Mouse (Mus musculus) macrophage (primary cell): ENCODE data around the gene Sppl2b. TPM values are rescaled to one million over a fixed set of nuclear protein-coding genes. Genes with fewer than 3 reads are reported as not detected.

Source experiments
- H3K27ac ChIP-seq: fragments of 350-480 bp; formaldehyde crosslinking; 2 replicates; pipeline ENCODE4 v1.9.0; 2021
- H3K36me3 ChIP-seq: fragments of 350-480 bp; formaldehyde crosslinking; 2 replicates; pipeline ENCODE4 v1.9.0; 2021; ENCODE audit errors: inconsistent target
- H3K4me3 ChIP-seq: fragments of 350-480 bp; formaldehyde crosslinking; 2 replicates; pipeline ENCODE4 v1.9.0; 2021; ENCODE audit errors: inconsistent target
- H3K79me2 ChIP-seq: fragments of 350-480 bp; formaldehyde crosslinking; 2 replicates; pipeline ENCODE4 v1.9.0; 2021; ENCODE audit errors: inconsistent target
- WGBS: methylation state at CpG from one replicate; pipeline ENCODE4 v1.1.7; 2026; ENCODE audit warnings: inconsistent platforms; ENCODE audit not compliant: missing documents; 5-methylcytosine and 5-hydroxymethylcytosine counted together
- polyA plus RNA-seq: library from polyadenylated mRNA; stranded (reverse); fragments of 250-400 nt; gene quantifications from 3 replicates; pipeline ENCODE4 v1.2.4, GENCODE M21; 2018; ENCODE audit warnings: inconsistent platforms

The Sppl2b gene
- polyA plus RNA-seq, 1 experiment from 2014 or later, result 8.7 TPM

DNA sequence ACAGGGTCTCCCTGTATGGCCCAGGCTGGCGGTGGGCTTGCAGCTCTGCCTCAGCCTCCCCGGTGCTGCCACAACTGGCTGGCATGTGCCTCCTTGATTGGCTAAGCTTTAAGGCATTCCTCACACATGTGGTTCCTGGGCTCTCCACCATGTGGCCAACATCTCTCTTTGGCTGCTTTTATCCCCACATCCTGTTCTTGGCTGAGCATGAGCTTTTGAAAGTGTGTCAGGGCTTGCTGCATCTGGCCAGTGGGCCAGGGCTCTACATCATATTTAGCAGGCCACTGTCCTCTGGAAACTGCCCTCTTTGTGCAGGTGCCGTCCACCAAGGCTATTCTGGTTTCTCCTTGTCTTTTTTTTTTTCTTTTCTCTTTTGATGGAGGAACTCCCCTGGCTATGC lies 1.2 kb downstream of the Sppl2b start:
- Histone ChIP-seq H3K27ac (no peak overlapping the region), H3K36me3 (peaks cover 6% of the 10 kb centered on the region; the same call in 1 of the 2 replicates), H3K4me3 (no peak overlapping the region), H3K79me2 (peaks cover 57% of the 10 kb centered on the region)
- WGBS, result 40% methylated on average over 3 of the region's 3 CpGs

GRCm38 (mm10) chr10:80856908-80857307 lies 1.8 kb downstream of the Sppl2b start:
- H3K27ac ChIP-seq, result no peak overlapping the region
- peaks cover 12% of the 10 kb centered on the region; the same call in 1 of the 2 replicates for H3K36me3 ChIP-seq
- H3K79me2 ChIP-seq, result peaks cover 57% of the 10 kb centered on the region
- H3K4me3 ChIP-seq, result no peak overlapping the region
- 92% methylated on average over 5 of the region's 5 CpGs for WGBS

- Histone ChIP-seq H3K4me3 (no peak overlapping the region), H3K79me2 (peaks cover 57% of the 10 kb centered on the region), H3K27ac (no peak overlapping the region), H3K36me3 (peaks cover 14% of the 10 kb centered on the region; the same call in 1 of the 2 replicates)
- WGBS, result 87% methylated on average over 8 of the region's 8 CpGs
These were observed 2.3 kb downstream of the Sppl2b start for GRCm38 (mm10) chr10:80857386-80857785.

GRCm38 (mm10) chr10:80857848-80858247 lies 2.8 kb downstream of the Sppl2b start:
- Histone ChIP-seq H3K27ac (no peak overlapping the region), H3K4me3 (no peak overlapping the region)

DNA sequence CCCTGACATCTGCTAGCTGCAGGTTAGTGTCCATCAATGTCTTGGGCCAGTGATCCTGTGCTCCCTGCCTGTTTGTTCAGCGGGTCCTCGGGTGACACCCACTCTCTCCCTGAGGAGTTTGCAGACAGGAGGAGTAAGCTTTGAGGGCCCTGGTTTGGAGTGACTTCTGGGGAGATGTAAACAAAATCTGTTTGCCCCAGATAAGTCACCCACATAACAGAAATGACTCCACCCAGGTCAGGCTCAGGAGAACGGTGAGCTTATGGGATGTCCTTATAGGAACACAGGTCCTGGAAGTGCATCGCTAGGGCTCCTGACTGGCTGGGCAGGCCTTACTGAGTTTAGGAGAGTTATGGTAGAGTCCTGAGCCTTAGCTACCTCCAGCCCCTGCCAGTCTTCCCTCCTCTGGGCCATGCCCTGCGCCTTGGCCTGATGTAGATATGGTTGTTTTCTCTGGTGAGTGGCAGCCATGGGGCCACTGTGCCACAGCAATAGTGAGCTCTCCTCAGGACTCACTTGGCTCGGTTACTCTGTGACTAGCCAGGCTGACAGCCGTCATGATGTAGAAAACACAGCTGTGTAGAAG lies 3.4 kb downstream of the Sppl2b start:
- Histone ChIP-seq H3K36me3 (peaks cover 15% of the 10 kb centered on the region; the same call in 1 of the 2 replicates), H3K79me2 (peaks cover 53% of the 10 kb centered on the region), H3K4me3 (no peak overlapping the region), H3K27ac (no peak overlapping the region)
- WGBS, result 91% methylated on average over 7 of the region's 7 CpGs

More at GRCm38 (mm10) chr10:80857848-80858247, 2.8 kb downstream of the Sppl2b start:
- H3K79me2 ChIP-seq, result peaks cover 57% of the 10 kb centered on the region
- peaks cover 13% of the 10 kb centered on the region; the same call in 1 of the 2 replicates for H3K36me3 ChIP-seq
- WGBS, result 91% methylated on average over 3 of the region's 3 CpGs

GRCm38 (mm10) chr10:80862305-80862704 lies 7.2 kb downstream of the Sppl2b start:
- Histone ChIP-seq H3K27ac (no peak overlapping the region), H3K36me3 (peaks cover 18% of the 10 kb centered on the region; the same call in 1 of the 2 replicates), H3K79me2 (peaks cover 20% of the 10 kb centered on the region; the same call in 1 of the 2 replicates), H3K4me3 (no peak overlapping the region)
- WGBS, result 95% methylated on average over 5 of the region's 5 CpGs

- no peaks in the 10 kb centered on the region; the same call in 1 of the 2 replicates for H3K79me2 ChIP-seq
- no peak overlapping the region for H3K4me3 ChIP-seq
- H3K36me3 ChIP-seq, result peaks cover 18% of the 10 kb centered on the region; the same call in 1 of the 2 replicates
- WGBS, result 94% methylated on average over 14 of the region's 16 CpGs
- H3K27ac ChIP-seq, result no peak overlapping the region
These were observed 9.4 kb downstream of the Sppl2b start for GRCm38 (mm10) chr10:80864446-80864845.

GRCm38 (mm10) chr10:80870993-80871392 lies 15.9 kb downstream of the Sppl2b start:
- Histone ChIP-seq H3K27ac (no peak overlapping the region), H3K79me2 (no peaks in the 10 kb centered on the region), H3K4me3 (no peak overlapping the region), H3K36me3 (no peaks in the 10 kb centered on the region)
- 71% methylated on average over 1 of the region's 6 CpGs for WGBS

GRCm38 (mm10) chr10:80871581-80871980 lies 16.5 kb downstream of the Sppl2b start, which contains the start of gene Tmprss9:
Gene Tmprss9, plus strand, starts transcription at chr10:80871848.
- H3K27ac ChIP-seq, result no peak within 1 kb of the TSS
- no peaks in the 10 kb centered on the region for H3K36me3 ChIP-seq
- 39% methylated on average over 9 of the region's 9 CpGs for WGBS
- no peaks in the 10 kb centered on the region for H3K79me2 ChIP-seq
- no peak within 1 kb of the TSS for H3K4me3 ChIP-seq

- H3K4me3 ChIP-seq, result no peak overlapping the region
- no peak overlapping the region for H3K27ac ChIP-seq
- no peaks in the 10 kb centered on the region for H3K79me2 ChIP-seq
- WGBS, result 94% methylated on average over 9 of the region's 9 CpGs
- no peaks in the 10 kb centered on the region for H3K36me3 ChIP-seq
These were observed 19.0 kb downstream of the Sppl2b start for GRCm38 (mm10) chr10:80874035-80874434.

- H3K79me2 ChIP-seq, result no peaks in the 10 kb centered on the region
- no peak overlapping the region for H3K4me3 ChIP-seq
- H3K27ac ChIP-seq, result no peak overlapping the region
- WGBS, result 30% methylated on average over 5 of the region's 5 CpGs
- no peaks in the 10 kb centered on the region for H3K36me3 ChIP-seq
These were observed 21.0 kb downstream of the Sppl2b start for GRCm38 (mm10) chr10:80876028-80876427.

GRCm38 (mm10) chr10:80876594-80876993 lies 21.5 kb downstream of the Sppl2b start:
- 74% methylated on average over 3 of the region's 3 CpGs for WGBS
- H3K4me3 ChIP-seq, result no peak overlapping the region
- no peaks in the 10 kb centered on the region for H3K36me3 ChIP-seq
- no peak overlapping the region for H3K27ac ChIP-seq
- H3K79me2 ChIP-seq, result no peaks in the 10 kb centered on the region

- H3K4me3 ChIP-seq, result no peak overlapping the region
- no peaks in the 10 kb centered on the region for H3K36me3 ChIP-seq
- WGBS, result 19% methylated on average over 5 of the region's 5 CpGs
- no peak overlapping the region for H3K27ac ChIP-seq
- H3K79me2 ChIP-seq, result no peaks in the 10 kb centered on the region
These were observed 25.1 kb downstream of the Sppl2b start for GRCm38 (mm10) chr10:80880131-80880641.

DNA sequence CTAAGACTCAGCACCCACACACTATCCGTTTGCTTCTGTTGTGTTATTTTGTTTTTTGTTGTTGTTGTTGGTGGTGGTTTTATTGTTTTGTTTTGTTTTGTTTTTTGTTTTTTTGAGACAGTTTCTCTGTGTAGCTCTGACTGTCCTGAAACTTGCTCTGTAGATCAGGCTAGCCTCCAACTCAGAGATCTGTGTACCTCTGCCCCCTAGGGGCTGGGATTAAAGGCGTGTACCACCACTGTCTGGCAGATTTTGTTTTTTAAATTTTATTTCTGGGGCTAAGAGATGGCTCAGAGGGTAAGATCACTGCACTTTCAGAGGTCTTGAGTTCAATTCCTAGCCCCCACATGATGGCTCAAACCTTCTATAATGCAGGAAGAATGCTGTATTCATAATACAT lies 25.8 kb downstream of the Sppl2b start:
- Histone ChIP-seq H3K27ac (no peak overlapping the region), H3K4me3 (no peak overlapping the region), H3K79me2 (no peaks in the 10 kb centered on the region), H3K36me3 (no peaks in the 10 kb centered on the region)
- 79% methylated on average over 2 of the region's 2 CpGs for WGBS

GRCm38 (mm10) chr10:80881301-80881700 lies 26.2 kb downstream of the Sppl2b start:
- no peaks in the 10 kb centered on the region for H3K79me2 ChIP-seq
- WGBS, result 21% methylated on average over 10 of the region's 10 CpGs

More at GRCm38 (mm10) chr10:80881301-80881700, 26.2 kb downstream of the Sppl2b start:
- no peak overlapping the region for H3K27ac ChIP-seq
- no peak overlapping the region for H3K4me3 ChIP-seq
- no peaks in the 10 kb centered on the region for H3K36me3 ChIP-seq
